Mouse (Mus musculus) MEL (cell line): ENCODE data around the gene Zfp296. TPM values are rescaled to one million over a fixed set of nuclear protein-coding genes. Genes with fewer than 3 reads are reported as not detected.

Experiments used
- DNase-seq: peaks from one replicate; pipeline ENCODE4 v3.0.0; 2011; ENCODE audit warnings: low read depth, low spot score
- H3K27ac ChIP-seq: 2 replicates; pipeline ENCODE4 v1.5.1; 2012; ENCODE audit warnings: low read depth, mild to moderate bottlenecking, control low read depth, low read length, moderate library complexity; ENCODE audit not compliant: control insufficient read depth
- H3K27me3 ChIP-seq, 2 experiments: fragments of 150-350 bp in 1 of 2; sonication (generic) in 1 of 2; 2 replicates each; pipeline ENCODE4 v1.6.1; 2012; ENCODE audit warnings: low read length in 2 of 2, mild to moderate bottlenecking in 2 of 2, improper control_type of control experiment in 1 of 2, moderate library complexity in 1 of 2; ENCODE audit not compliant: insufficient read depth in 2 of 2, control insufficient read depth in 1 of 2
- H3K36me3 ChIP-seq, 2 experiments: 2 replicates each; pipeline ENCODE4 v1.6.1; 2012 to 2014; ENCODE audit warnings: low read length in 2 of 2, improper control_type of control experiment in 1 of 2, inconsistent platforms in 1 of 2, mild to moderate bottlenecking in 1 of 2; ENCODE audit not compliant: insufficient read depth in 2 of 2, control insufficient read depth in 1 of 2
- H3K4me1 ChIP-seq, 2 experiments: fragments of 150-350 bp in 1 of 2; sonication (generic) in 1 of 2; 2 replicates each; pipeline ENCODE4 v1.6.1; 2012; ENCODE audit warnings: low read length in 2 of 2, improper control_type of control experiment in 1 of 2, mild to moderate bottlenecking in 1 of 2; ENCODE audit not compliant: insufficient read depth in 2 of 2, control insufficient read depth in 1 of 2
- H3K4me3 ChIP-seq, 2 experiments: fragments of 150-350 bp in 1 of 2; sonication (generic) in 1 of 2; 2 replicates each; pipeline ENCODE4 v1.5.1; 2012; ENCODE audit warnings: low read depth in 2 of 2, low read length in 2 of 2, mild to moderate bottlenecking in 2 of 2, moderate library complexity in 2 of 2, control low read depth in 1 of 2, improper control_type of control experiment in 1 of 2; ENCODE audit not compliant: control insufficient read depth in 1 of 2, insufficient read depth in 1 of 2
- H3K79me2 ChIP-seq: 2 replicates; pipeline ENCODE4 v1.6.1; 2012; ENCODE audit warnings: mild to moderate bottlenecking, low read length, moderate library complexity; ENCODE audit not compliant: control insufficient read depth, poor library complexity, insufficient read depth
- H3K9ac ChIP-seq: 2 replicates; pipeline ENCODE4 v1.6.1; 2012; ENCODE audit warnings: low read depth, mild to moderate bottlenecking, control low read depth, low read length, moderate library complexity; ENCODE audit not compliant: control insufficient read depth, poor library complexity, severe bottlenecking
- H3K9me3 ChIP-seq: fragments of 150-350 bp; sonication (generic); replicated peaks from 2 replicates; pipeline ENCODE4 v1.6.1; 2012; ENCODE audit warnings: mild to moderate bottlenecking, low read length, improper control_type of control experiment, moderate library complexity; ENCODE audit not compliant: insufficient read depth
- BHLHE40 ChIP-seq: IDR thresholded peaks from 2 replicates; pipeline ENCODE4 v1.6.1; 2012; ENCODE audit warnings: low read depth, mild to moderate bottlenecking, inconsistent platforms, low read length, improper control_type of control experiment, borderline replicate concordance
- CHD1 ChIP-seq: IDR thresholded peaks from 2 replicates; pipeline ENCODE4 v1.6.1; 2012; ENCODE audit warnings: low read depth, mild to moderate bottlenecking, inconsistent platforms, low read length, improper control_type of control experiment
- CHD2 ChIP-seq: IDR thresholded peaks from 2 replicates; pipeline ENCODE4 v1.6.1; 2011; ENCODE audit warnings: low read length, improper control_type of control experiment
- EP300 ChIP-seq, 2 experiments: IDR thresholded peaks; 2 replicates each; pipeline ENCODE4 v1.6.1; 2011; ENCODE audit warnings: improper control_type of control experiment in 2 of 2, low read length in 2 of 2, low read depth in 1 of 2, mild to moderate bottlenecking in 1 of 2
- ETS1 ChIP-seq: IDR thresholded peaks from 2 replicates; pipeline ENCODE4 v1.6.1; 2012; ENCODE audit warnings: low read depth, mild to moderate bottlenecking, inconsistent platforms, low read length, improper control_type of control experiment, moderate library complexity
- JUND ChIP-seq: IDR thresholded peaks from 2 replicates; pipeline ENCODE4 v1.6.1; 2011; ENCODE audit warnings: low read depth, mild to moderate bottlenecking, improper control_type of control experiment, low read length
- MAFK ChIP-seq: IDR thresholded peaks from 2 replicates; pipeline ENCODE4 v1.6.1; 2011; ENCODE audit warnings: low read depth, mild to moderate bottlenecking, low read length, improper control_type of control experiment, borderline replicate concordance
- MAX ChIP-seq: IDR thresholded peaks from 2 replicates; pipeline ENCODE4 v1.6.1; 2011; ENCODE audit warnings: low read length, improper control_type of control experiment
- MAZ ChIP-seq: IDR thresholded peaks from 2 replicates; pipeline ENCODE4 v1.6.1; 2012; ENCODE audit warnings: low read depth, mild to moderate bottlenecking, inconsistent platforms, low read length, improper control_type of control experiment
- MEF2A ChIP-seq: IDR thresholded peaks from 2 replicates; pipeline ENCODE4 v1.6.1; 2014; ENCODE audit warnings: low read depth, mild to moderate bottlenecking, inconsistent platforms, low read length, improper control_type of control experiment; ENCODE audit not compliant: poor library complexity, insufficient replicate concordance, severe bottlenecking; ENCODE audit errors: extremely low read depth
- MYB ChIP-seq: IDR thresholded peaks from 2 replicates; pipeline ENCODE4 v1.6.1; 2011; ENCODE audit warnings: mild to moderate bottlenecking, low read depth, low read length, improper control_type of control experiment
- MYC ChIP-seq: IDR thresholded peaks from 2 replicates; pipeline ENCODE4 v1.6.1; 2011; ENCODE audit warnings: low read depth, mild to moderate bottlenecking, low read length, improper control_type of control experiment, moderate library complexity
- POLR2A ChIP-seq, 2 experiments: IDR thresholded peaks; 2 replicates each; pipeline ENCODE4 v1.6.1; 2011 to 2012; ENCODE audit warnings: low read length in 2 of 2, mild to moderate bottlenecking in 2 of 2, control low read depth in 1 of 2, improper control_type of control experiment in 1 of 2, low read depth in 1 of 2, moderate library complexity in 1 of 2; ENCODE audit not compliant: control insufficient read depth in 1 of 2, insufficient read depth in 1 of 2, poor library complexity in 1 of 2
- POLR2AphosphoS2 ChIP-seq: IDR thresholded peaks from 2 replicates; pipeline ENCODE4 v1.6.1; 2011; ENCODE audit warnings: low read length, improper control_type of control experiment
- POLR2AphosphoS5 ChIP-seq: IDR thresholded peaks from 2 replicates; pipeline ENCODE4 v1.6.1; 2012; ENCODE audit warnings: low read depth, borderline replicate concordance, mild to moderate bottlenecking, inconsistent platforms, low read length, moderate library complexity, mixed read lengths
- SIN3A ChIP-seq: IDR thresholded peaks from 2 replicates; pipeline ENCODE4 v1.6.1; 2012; ENCODE audit warnings: low read length, improper control_type of control experiment, inconsistent platforms
- SMC3 ChIP-seq: IDR thresholded peaks from 2 replicates; pipeline ENCODE4 v1.6.1; 2011; ENCODE audit warnings: low read depth, low read length, improper control_type of control experiment
- TBP ChIP-seq: IDR thresholded peaks from 2 replicates; pipeline ENCODE4 v1.8.0; 2011; ENCODE audit warnings: low read depth, low read length, improper control_type of control experiment
- TCF12 ChIP-seq: IDR thresholded peaks from 2 replicates; pipeline ENCODE4 v1.6.1; 2014; ENCODE audit warnings: low read depth, mild to moderate bottlenecking, inconsistent platforms, low read length, improper control_type of control experiment, moderate library complexity
- UBTF ChIP-seq: IDR thresholded peaks from 2 replicates; pipeline ENCODE4 v1.6.1; 2012; ENCODE audit warnings: low read depth, mild to moderate bottlenecking, inconsistent platforms, low read length, improper control_type of control experiment, moderate library complexity, borderline replicate concordance; ENCODE audit not compliant: insufficient read depth
- ZKSCAN1 ChIP-seq: IDR thresholded peaks from 2 replicates; pipeline ENCODE4 v1.6.1; 2012; ENCODE audit warnings: low read depth, mild to moderate bottlenecking, inconsistent platforms, low read length, improper control_type of control experiment, moderate library complexity
- ZNF384 ChIP-seq: IDR thresholded peaks from 2 replicates; pipeline ENCODE4 v1.6.1; 2012; ENCODE audit warnings: low read depth, mild to moderate bottlenecking, inconsistent platforms, low read length, improper control_type of control experiment
- polyA plus RNA-seq, 2 experiments: library from polyadenylated mRNA; stranded (reverse) in 1 of 2; unstranded in 1 of 2; fragments of >175 nt in 1 of 2; fragments of >200 nt in 1 of 2; gene quantifications; 2 replicates each; pipeline versions ENCODE4 v1.2.1 to v1.2.4; 2012; ENCODE audit warnings: low replicate concordance in 2 of 2, low read depth in 1 of 2; ENCODE audit not compliant: insufficient read length in 2 of 2, insufficient read depth in 1 of 2, missing spikeins in 1 of 2
- total RNA-seq: library from RNA; depleted of rRNA; stranded (reverse); fragments of 300-350 nt; gene quantifications from 2 replicates; pipeline ENCODE4 v1.2.3, GENCODE M21; 2012

Zfp296 gene
- total and polyA plus RNA-seq, 3 experiments = 3.3 to 7.8 TPM; not detected in 1

- TF ChIP-seq TCF12 (peak; percentile 87), MAX (peak; percentile 83), POLR2A (IDR thresholded peaks at IDR 0.05; ENCODE audit: control insufficient read depth in 1 of 2, insufficient read depth in 1 of 2, low read depth in 1 of 2, low read length in 2 of 2, poor library complexity in 1 of 2) (peak; percentile 78 to 89; a peak in 3 of 4 replicates), UBTF (no peak)
Observed at GRCm38 (mm10) chr7:19572926-19573775, 3.9 kb upstream of the Zfp296 start (continued).

GRCm38 (mm10) chr7:19573776-19574140 lies 3.3 kb upstream of the Zfp296 start:
- Histone ChIP-seq H3K9ac (peak overlapping the region; percentile 86), H3K4me1 (peaks cover 2 to 14% of the 10 kb centered on the region in 2 experiments; a peak in 3 of 4 replicates), H3K27ac (peak overlapping the region; percentile 54), H3K9me3 (no peaks in the 10 kb centered on the region), H3K27me3 (no peaks in the 10 kb centered on the region), H3K36me3 (peaks cover 0 to 19% of the 10 kb centered on the region in 2 experiments; a peak in 3 of 4 replicates), H3K79me2 (peaks cover 38% of the 10 kb centered on the region), H3K4me3 (peak overlapping the region; percentile 82 to 93)
- DNase-seq = no peak
- no peak for TF ChIP-seq MEF2A
- TF ChIP-seq POLR2A (IDR thresholded peaks at IDR 0.05; ENCODE audit: control insufficient read depth in 1 of 2, insufficient read depth in 1 of 2, low read depth in 1 of 2, low read length in 2 of 2, poor library complexity in 1 of 2) = peak in 1 of 2 experiments; percentile 31; a peak in 1 of 4 replicates

DNA sequence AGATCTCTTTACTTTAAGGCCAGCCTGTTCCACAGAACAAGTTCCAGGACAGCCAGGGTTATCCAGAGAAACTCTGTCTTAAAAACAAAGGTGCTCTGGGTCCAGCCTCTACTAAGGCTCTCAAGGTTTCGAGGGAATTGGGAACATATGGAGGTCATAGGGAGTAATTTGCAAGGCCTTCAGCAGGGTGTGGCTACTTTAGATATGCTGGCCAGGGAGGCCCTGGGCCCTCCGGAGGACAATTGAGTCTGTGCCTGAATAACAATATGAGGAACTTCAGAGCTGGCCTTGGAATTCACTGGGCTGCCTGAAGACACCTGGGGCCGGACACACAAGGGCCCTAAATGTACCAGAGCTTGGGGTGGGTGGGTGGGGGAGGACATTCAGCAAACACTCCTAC lies 1.5 kb upstream of the Zfp296 start:
- Histone ChIP-seq H3K9ac (no peak overlapping the region), H3K4me3 (no peak overlapping the region), H3K27me3 (no peaks in the 10 kb centered on the region), H3K4me1 (peaks cover 2 to 14% of the 10 kb centered on the region in 2 experiments; a peak in 3 of 4 replicates), H3K9me3 (no peaks in the 10 kb centered on the region), H3K27ac (no peak overlapping the region), H3K79me2 (peaks cover 26% of the 10 kb centered on the region), H3K36me3 (peaks cover 0 to 19% of the 10 kb centered on the region in 2 experiments; a peak in 2 of 4 replicates)
- DNase-seq = no peak
- no peak for TF ChIP-seq BHLHE40
- no peak for TF ChIP-seq SIN3A
- no peak for TF ChIP-seq SMC3
- TF ChIP-seq POLR2AphosphoS2 = no peak
- TF ChIP-seq ZKSCAN1 = no peak
- no peak for TF ChIP-seq EP300 (IDR thresholded peaks at IDR 0.05; ENCODE audit: low read depth in 1 of 2, low read length in 2 of 2)
- TF ChIP-seq CHD1 = no peak
- TF ChIP-seq MAFK = no peak
- no peak for TF ChIP-seq MYB
- no peak for TF ChIP-seq POLR2AphosphoS5
- TF ChIP-seq JUND = no peak
- no peak for TF ChIP-seq MYC
- TF ChIP-seq ETS1 = no peak
- no peak for TF ChIP-seq ZNF384
- TF ChIP-seq MAX = no peak
- TF ChIP-seq MAZ = no peak
- no peak for TF ChIP-seq TBP
- no peak for TF ChIP-seq CHD2
- TF ChIP-seq TCF12 = no peak
